Mouse (Mus musculus) stomach, embryonic 16.5 days (tissue): ENCODE measurements at regions not wholly inside any gene's neighbourhood (a gene's known extent, or its start where the extent isn't known, plus 50 kb on each side); places are given as distances from the start of the nearest gene placed in this dataset.

Source experiments
- ATAC-seq: fragments of 200-750 bp; cut with Nextera tagmentation; 2 replicates; pipeline ENCODE4 v1.8.0; 2017; ENCODE audit warnings: moderate number of reproducible peaks, moderate TSS enrichment; ENCODE audit not compliant: insufficient read depth, low FRiP score
- H3K27ac ChIP-seq: fragments of 300-500 bp; sonication (generic); 2 replicates; pipeline ENCODE4 v1.5.1; 2014; ENCODE audit warnings: low read length
- H3K27me3 ChIP-seq: fragments of 300-500 bp; sonication (generic); 2 replicates; pipeline ENCODE4 v1.6.1; 2014; ENCODE audit warnings: low read length, control low read depth, mixed read lengths; ENCODE audit not compliant: control insufficient read depth, insufficient read depth
- H3K36me3 ChIP-seq: fragments of 300-500 bp; sonication (generic); 2 replicates; pipeline ENCODE4 v1.6.1; 2014; ENCODE audit warnings: low read length; ENCODE audit not compliant: control insufficient read depth, insufficient read depth
- H3K4me1 ChIP-seq: fragments of 300-500 bp; sonication (generic); 2 replicates; pipeline ENCODE4 v1.6.1; 2014; ENCODE audit warnings: low read length, control low read depth, mixed read lengths; ENCODE audit not compliant: control insufficient read depth, insufficient read depth
- H3K4me2 ChIP-seq: fragments of 300-500 bp; sonication (generic); 2 replicates; pipeline ENCODE4 v1.6.1; 2014; ENCODE audit warnings: low read depth, low read length, mixed read lengths
- H3K4me3 ChIP-seq: fragments of 300-500 bp; sonication (generic); replicated peaks from 2 replicates; pipeline ENCODE4 v1.5.1; 2014; ENCODE audit warnings: mild to moderate bottlenecking, low read length
- H3K9ac ChIP-seq: fragments of 300-500 bp; sonication (generic); 2 replicates; pipeline ENCODE4 v1.6.1; 2014; ENCODE audit warnings: low read length
- H3K9me3 ChIP-seq: fragments of 300-500 bp; sonication (generic); replicated peaks from 2 replicates; pipeline ENCODE4 v1.6.1; 2016; ENCODE audit warnings: low read length, control low read depth; ENCODE audit not compliant: control insufficient read depth
- WGBS: fragments of 180-500 bp; shearing (Covaris S2); extraction: QIAGEN DNeasy Blood & Tissue Kit; methylation state at CpG from one replicate; pipeline ENCODE4 v1.1.7; 2014; 5-methylcytosine and 5-hydroxymethylcytosine counted together

- Histone ChIP-seq H3K4me2 (peak overlapping the region; percentile 82; the same call in 1 of the 2 replicates), H3K9ac (peak overlapping the region; percentile 65; the same call in 1 of the 2 replicates), H3K36me3 (no peaks in the 10 kb centered on the region), H3K27me3 (no peaks in the 10 kb centered on the region), H3K27ac (no peak overlapping the region), H3K9me3 (no peaks in the 10 kb centered on the region), H3K4me1 (peaks cover 16% of the 10 kb centered on the region), H3K4me3 (no peak overlapping the region)
- ATAC-seq = no peak
- 55% methylated on average over 11 of the region's 11 CpGs for WGBS
These were observed 435.8 kb downstream of the Zfp536 start for GRCm38 (mm10) chr7:37337616-37338015.

- no peak for ATAC-seq
- Histone ChIP-seq H3K27me3 (no peaks in the 10 kb centered on the region), H3K9ac (no peak overlapping the region), H3K27ac (no peak overlapping the region), H3K9me3 (no peaks in the 10 kb centered on the region), H3K4me1 (peaks cover 21% of the 10 kb centered on the region), H3K4me2 (peak overlapping the region; percentile 12; the same call in 1 of the 2 replicates), H3K36me3 (no peaks in the 10 kb centered on the region), H3K4me3 (no peak overlapping the region)
- 23% methylated on average over 11 of the region's 11 CpGs for WGBS
These were observed 435.4 kb downstream of the Zfp536 start for GRCm38 (mm10) chr7:37338067-37338501.

GRCm38 (mm10) chr7:37342613-37343012 lies 430.8 kb downstream of the Zfp536 start:
- no peaks in the 10 kb centered on the region for H3K9me3 ChIP-seq
- 28% methylated on average over 11 of the region's 11 CpGs for WGBS
- no peaks in the 10 kb centered on the region for H3K36me3 ChIP-seq
- H3K27ac ChIP-seq = no peak overlapping the region
- H3K4me2 ChIP-seq = peak overlapping the region; percentile 75
- H3K27me3 ChIP-seq = no peaks in the 10 kb centered on the region
- 0 out of 2 replicates have a peak, but pooled peaks have one; percentile 17 for ATAC-seq
- no peak overlapping the region; the same call in 1 of the 2 replicates for H3K9ac ChIP-seq
- peaks cover 13% of the 10 kb centered on the region; the same call in 1 of the 2 replicates for H3K4me1 ChIP-seq
- H3K4me3 ChIP-seq = peak overlapping the region; percentile 39

GRCm38 (mm10) chr7:37343021-37343593 lies 430.3 kb downstream of the Zfp536 start:
- Histone ChIP-seq H3K4me1 (peaks cover 12% of the 10 kb centered on the region; the same call in 1 of the 2 replicates), H3K36me3 (no peaks in the 10 kb centered on the region), H3K9ac (peak overlapping the region; percentile 63), H3K27me3 (no peaks in the 10 kb centered on the region), H3K9me3 (no peaks in the 10 kb centered on the region), H3K27ac (no peak overlapping the region), H3K4me2 (peak overlapping the region; percentile 75), H3K4me3 (peak overlapping the region; percentile 39)
- WGBS = 26% methylated on average over 23 of the region's 23 CpGs
- peak; percentile 15; the same call in 1 of the 2 replicates for ATAC-seq

- H3K4me1 ChIP-seq = peaks cover 12% of the 10 kb centered on the region; the same call in 1 of the 2 replicates
- no peak overlapping the region for H3K27ac ChIP-seq
- H3K36me3 ChIP-seq = no peaks in the 10 kb centered on the region
- H3K9me3 ChIP-seq = no peaks in the 10 kb centered on the region
- H3K4me2 ChIP-seq = peak overlapping the region; percentile 75
- peak overlapping the region; percentile 12; the same call in 1 of the 2 replicates for H3K9ac ChIP-seq
- H3K4me3 ChIP-seq = peak overlapping the region; percentile 39; the same call in 1 of the 2 replicates
- no peak for ATAC-seq
- no peaks in the 10 kb centered on the region for H3K27me3 ChIP-seq
- 42% methylated on average over 18 of the region's 18 CpGs for WGBS
These were observed 429.7 kb downstream of the Zfp536 start for GRCm38 (mm10) chr7:37343691-37344233.

GRCm38 (mm10) chr7:37346041-37346440 lies 427.4 kb downstream of the Zfp536 start:
- 4% methylated on average over 10 of the region's 10 CpGs for WGBS
- H3K4me1 ChIP-seq = peaks cover 12% of the 10 kb centered on the region; the same call in 1 of the 2 replicates
- no peak overlapping the region for H3K27ac ChIP-seq
- no peak overlapping the region for H3K4me3 ChIP-seq
- H3K36me3 ChIP-seq = no peaks in the 10 kb centered on the region
- H3K9me3 ChIP-seq = no peaks in the 10 kb centered on the region
- no peaks in the 10 kb centered on the region for H3K27me3 ChIP-seq
- no peak overlapping the region for H3K4me2 ChIP-seq
- no peak overlapping the region for H3K9ac ChIP-seq
- no peak for ATAC-seq

GRCm38 (mm10) chr7:37357647-37358395 lies 415.6 kb downstream of the Zfp536 start:
- Histone ChIP-seq H3K9ac (peak overlapping the region; percentile 52), H3K4me3 (no peak overlapping the region), H3K9me3 (no peaks in the 10 kb centered on the region), H3K4me1 (peaks cover 10% of the 10 kb centered on the region), H3K4me2 (peak overlapping the region; percentile 40; the same call in 1 of the 2 replicates), H3K27me3 (no peaks in the 10 kb centered on the region), H3K36me3 (no peaks in the 10 kb centered on the region), H3K27ac (no peak overlapping the region)
- 19% methylated on average over 19 of the region's 21 CpGs for WGBS
- ATAC-seq = peak; percentile 33; the same call in 1 of the 2 replicates

- Histone ChIP-seq H3K36me3 (no peaks in the 10 kb centered on the region), H3K9ac (no peak overlapping the region), H3K4me2 (no peak overlapping the region), H3K4me1 (peaks cover 16% of the 10 kb centered on the region), H3K9me3 (no peaks in the 10 kb centered on the region), H3K27ac (no peak overlapping the region), H3K27me3 (no peaks in the 10 kb centered on the region), H3K4me3 (no peak overlapping the region)
- 66% methylated on average over 4 of the region's 4 CpGs for WGBS
- ATAC-seq = no peak
These were observed 414.9 kb downstream of the Zfp536 start for GRCm38 (mm10) chr7:37358492-37358891.

GRCm38 (mm10) chr7:37359473-37359872 lies 414.0 kb downstream of the Zfp536 start:
- Histone ChIP-seq H3K9ac (no peak overlapping the region), H3K36me3 (no peaks in the 10 kb centered on the region), H3K4me1 (peaks cover 23% of the 10 kb centered on the region), H3K4me2 (no peak overlapping the region), H3K27me3 (no peaks in the 10 kb centered on the region), H3K27ac (no peak overlapping the region), H3K9me3 (no peaks in the 10 kb centered on the region), H3K4me3 (no peak overlapping the region)
- 81% methylated on average over 8 of the region's 8 CpGs for WGBS
- ATAC-seq = no peak
